Mouse (Mus musculus) adrenal gland, postnatal 14 days (tissue): Measurements from ENCODE around the gene Bcl6. TPM values are rescaled to one million over a fixed set of nuclear protein-coding genes. Genes with fewer than 3 reads are reported as not detected.

Experiments used
- DNase-seq: peaks from one replicate; pipeline ENCODE4 v3.0.0; 2021; ENCODE audit warnings: mixed read lengths
- total RNA-seq: library from RNA; stranded (reverse); gene quantifications from 2 replicates; pipeline ENCODE4 v1.2.3, GENCODE M21; 2021

Gene Bcl6
- total RNA-seq, 1 experiment from 2014 or later = 48.4 TPM

DNA sequence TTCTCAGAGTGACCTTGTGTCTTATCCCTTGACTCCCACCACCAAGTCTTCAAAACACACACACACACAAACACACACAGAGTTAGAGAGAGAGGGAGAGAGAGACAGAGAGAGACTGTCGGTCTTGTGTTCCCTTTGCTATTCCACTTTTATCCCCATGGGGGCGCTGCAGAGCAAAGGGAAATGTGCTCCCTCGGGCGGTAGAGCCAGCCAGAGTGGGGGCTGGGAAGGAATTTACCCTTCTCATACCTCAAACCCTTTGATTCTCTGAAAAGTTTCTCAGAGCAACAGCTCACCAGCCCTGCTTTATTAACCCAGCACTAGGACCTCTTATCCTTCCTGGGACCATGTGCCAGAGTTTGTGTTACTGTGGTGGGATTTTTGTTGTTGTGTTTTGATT lies 2.5 kb upstream of the Bcl6 start:
- peak; percentile 96 for DNase-seq

DNA sequence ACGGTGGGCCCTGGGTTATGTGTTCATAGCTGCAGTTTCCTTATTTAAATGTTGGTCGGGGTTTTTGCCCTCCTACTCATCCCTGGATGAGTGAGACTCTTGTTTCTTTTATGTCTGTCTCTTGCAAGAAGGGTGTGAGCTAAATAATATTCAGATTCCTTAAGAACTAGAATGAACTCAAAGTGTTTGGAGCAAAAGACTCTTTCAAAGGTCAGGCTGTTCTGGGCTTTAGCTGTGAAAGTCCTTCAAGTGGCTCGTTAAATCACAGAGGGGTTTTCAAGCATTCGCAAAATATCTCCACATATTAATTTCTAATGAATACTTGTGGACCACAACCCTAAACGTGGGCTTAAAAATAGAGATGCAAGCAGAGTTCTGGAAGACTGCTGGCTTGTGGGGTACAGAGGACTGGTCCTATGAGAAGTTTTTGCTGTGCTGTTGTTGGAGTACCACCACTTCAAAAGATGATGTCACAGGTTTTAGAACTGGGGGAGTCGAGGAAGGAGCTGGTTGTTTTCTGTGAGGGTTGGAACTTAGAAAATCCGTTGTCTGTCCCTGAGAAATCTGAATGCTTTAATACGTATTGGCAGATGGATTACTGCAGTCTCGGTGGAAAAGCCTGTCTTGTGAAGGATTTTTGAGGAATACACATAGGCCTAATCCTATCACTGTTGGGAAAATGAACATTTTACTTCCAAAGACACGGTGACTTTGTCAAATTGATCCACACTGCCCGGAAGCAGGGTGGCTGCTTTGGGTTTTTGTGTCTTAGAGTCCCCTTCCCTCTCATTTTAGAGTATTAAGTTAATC lies 1.7 kb upstream of the Bcl6 start:
- no peak for DNase-seq

DNA sequence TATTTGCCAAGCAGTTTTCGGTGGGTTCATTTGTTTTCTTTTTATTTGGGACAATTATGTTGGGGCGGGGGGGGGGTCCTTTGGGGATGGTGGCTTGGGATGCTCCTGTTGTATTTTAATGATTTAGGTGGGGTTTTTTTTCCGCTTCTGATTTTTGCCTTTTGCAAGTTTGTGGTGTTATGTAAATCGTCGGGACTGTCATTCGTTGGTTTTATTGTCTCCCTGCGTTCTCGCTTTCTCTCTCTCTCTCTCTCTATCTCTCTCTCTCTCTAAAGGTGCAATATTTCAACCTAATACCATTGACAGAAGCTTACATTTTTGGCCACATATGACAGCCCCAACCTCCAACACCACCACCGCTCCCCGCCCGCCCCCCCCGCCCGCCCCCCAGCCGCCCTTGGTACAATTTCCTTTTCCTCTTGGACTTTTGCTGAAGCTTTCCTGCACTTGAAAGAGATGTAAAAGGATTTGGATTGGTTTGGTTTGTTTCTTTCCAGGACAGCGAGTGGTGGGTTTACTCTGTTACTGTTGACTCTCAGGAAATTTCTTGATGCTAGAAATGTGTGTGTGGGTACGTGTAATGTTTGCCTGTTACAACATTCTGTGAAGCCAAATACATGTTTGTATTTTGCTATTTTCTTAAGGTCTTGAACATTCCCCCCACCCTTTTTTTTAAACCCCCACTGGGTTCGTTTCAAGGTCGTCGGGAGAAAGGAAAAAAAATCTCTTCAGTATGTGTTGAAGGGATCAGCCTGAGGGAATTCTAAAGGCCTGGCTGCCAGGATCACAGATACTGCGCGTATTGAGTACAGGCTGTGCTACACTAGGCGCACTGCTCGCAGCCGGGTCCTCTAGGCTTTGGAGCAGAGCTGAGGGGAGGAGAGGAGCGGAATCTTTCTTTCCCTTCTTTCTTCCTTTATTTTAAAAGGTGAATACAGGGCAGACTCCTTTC lies 833 bp upstream of the Bcl6 start:
- DNase-seq = peak; percentile 69

DNA sequence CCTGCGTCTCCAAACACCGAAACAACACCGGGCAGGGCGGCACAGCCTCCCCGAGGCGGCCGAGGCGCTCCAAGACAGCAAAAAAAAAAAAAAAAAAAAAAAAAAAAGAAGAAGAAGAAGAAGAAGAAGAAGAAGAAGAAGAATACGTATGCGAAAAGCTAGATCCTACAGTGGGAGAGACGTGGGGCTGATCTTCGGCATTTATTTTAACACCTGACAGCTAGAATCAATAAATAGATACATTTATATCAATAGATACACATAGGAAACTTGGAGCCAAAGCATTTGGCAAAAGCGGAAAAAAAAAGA lies 541 bp downstream of the Bcl6 start:
- no peak for DNase-seq

DNA sequence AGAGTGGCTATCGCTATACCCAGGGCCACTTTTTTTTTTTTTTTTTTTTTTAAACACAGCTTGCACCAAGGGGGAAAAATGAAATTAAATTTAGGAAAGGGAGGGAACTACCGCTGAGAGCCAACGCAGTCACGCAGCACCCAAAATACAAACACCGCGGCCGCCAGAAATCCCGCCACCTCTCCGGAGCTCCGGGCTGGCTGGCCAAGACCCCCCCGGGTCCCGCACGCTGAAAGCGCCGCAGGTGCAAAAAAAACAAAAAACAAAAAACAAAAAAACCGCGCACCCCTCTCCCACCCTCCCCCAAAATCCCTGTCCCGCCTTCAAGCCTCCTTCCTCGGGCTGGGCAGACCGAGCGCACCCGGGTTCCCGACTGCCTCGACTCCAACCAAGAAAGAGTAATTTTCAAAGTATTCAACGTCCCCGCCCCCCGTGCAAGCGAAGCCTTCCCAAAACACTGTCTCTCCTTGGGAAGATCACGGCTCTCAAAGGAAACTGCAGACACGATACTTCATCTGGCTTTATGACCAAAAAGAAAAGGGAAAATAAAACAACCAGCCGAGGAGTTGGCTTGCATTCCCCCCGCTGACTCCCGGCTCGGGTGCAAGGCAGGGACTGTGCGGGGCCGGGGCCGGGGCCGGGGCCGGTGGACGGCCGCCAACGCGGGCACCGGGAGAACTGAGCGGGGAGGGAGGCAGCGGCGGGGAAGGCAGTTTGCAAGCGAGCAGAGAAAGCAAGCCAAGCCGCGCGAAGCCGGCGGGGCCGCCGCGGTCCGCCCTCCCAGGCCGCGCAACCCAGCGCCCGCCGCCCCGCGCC lies 1.1 kb downstream of the Bcl6 start:
- peak; percentile 76 for DNase-seq

DNA sequence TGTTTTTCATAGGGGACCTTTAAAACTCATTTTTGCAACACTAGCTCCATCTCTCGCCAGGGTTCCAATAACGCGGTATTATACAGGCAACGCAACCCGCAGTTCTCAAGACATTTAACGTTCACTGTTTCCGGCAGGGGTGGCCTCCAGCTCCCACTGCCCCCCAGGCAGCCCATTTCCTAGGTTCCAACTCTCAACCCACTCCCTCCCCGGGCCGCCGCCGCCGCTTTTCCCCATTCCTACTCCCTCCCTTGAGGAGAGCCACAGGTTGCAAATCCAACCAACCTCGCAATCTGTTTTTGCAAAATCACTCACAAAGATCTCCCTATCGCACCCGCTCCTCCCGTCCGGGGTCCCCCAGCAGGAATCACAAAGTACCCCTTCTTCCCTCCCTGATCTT lies 1.8 kb downstream of the Bcl6 start:
- DNase-seq = peak; percentile 52

DNA sequence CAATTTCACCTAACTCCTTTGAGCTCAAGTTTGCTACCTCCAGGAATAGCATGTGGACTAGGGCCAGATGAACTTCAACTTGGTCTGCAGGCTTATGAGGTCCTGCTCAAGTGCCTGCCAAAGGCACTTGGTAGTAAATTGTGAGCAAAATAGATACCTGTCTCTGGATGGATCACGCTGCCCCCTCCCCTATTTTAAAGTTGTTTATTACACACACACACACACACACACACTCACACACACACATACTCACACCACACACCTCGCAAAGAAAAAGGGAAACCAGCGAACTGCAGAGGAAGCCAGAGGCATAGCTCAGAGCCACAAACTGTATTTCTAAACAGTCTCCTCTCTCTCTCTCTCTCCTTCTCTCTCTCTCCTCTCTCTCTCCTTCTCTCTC lies 2.5 kb downstream of the Bcl6 start:
- no peak for DNase-seq

DNA sequence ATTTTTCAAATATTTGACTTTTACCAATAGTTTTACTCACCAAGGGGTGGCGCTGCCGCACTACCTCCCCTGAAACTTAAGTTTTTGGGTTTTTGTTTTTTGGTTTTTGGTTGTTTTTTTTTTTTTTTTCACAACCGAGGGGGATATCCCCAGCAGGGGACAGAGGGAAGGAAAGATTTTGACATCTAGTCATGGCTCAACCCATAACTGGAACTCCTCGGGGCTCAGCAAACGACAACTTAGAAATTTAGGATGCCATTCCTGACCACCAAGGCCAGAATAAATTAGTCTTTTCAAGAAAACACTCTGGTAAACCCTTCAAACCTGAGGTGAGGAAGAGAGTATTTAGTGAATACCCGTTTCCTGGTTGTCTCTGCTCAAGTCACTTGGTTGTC lies 3.2 kb downstream of the Bcl6 start:
- DNase-seq = peak; percentile 79

DNA sequence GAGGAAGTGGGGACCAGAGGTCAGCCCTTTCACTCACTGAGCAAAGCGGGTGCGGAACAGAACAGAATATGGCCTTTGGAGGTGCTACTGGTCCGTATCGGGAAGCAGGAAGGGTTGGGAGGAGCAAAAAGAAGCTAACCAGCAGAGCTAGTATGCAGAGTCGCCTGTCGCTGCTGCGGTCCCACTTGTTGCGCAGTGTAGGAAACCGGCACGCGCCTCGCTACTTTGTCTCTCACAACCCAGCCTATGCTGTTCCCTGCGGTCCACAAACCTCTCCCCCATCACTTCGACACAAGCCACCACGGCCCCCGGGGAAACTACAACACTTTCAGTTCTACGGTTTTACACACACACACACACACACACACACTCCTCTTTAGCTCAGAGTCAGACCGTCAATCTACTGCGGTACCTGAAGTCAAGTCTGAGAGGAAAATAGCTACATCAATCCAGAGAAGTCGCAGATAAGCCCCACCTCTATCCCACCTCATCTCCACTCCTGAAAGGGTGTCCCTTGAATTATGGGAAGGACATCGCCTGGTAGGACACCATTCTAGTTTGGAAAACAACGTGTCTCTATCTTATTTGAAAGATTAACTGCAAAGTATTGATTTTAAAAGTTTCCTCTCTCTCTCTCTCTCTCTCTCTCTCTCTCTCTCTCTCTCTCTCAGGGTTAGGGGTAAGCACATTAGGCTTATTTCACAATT lies 3.7 kb downstream of the Bcl6 start:
- DNase-seq = peak; percentile 67

DNA sequence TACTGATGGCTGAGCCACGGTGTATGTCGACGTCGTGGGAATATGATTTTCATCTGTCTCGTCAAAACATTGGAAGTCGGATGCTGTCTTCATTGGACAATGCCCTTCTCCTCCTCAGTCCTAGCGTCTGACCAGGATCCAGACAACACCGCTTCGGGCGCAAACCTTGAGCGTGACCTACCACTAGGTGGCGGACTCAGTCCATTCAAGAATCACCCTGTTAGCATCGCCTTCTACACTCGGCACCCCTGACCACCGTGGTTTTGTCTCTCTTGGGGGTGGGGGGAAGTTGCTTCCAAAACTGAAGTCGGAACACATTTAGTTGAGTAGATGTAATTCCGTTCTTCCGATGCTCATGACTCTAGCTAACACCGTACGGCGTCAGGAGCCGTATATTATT lies 4.5 kb downstream of the Bcl6 start:
- peak; percentile 94 for DNase-seq

DNA sequence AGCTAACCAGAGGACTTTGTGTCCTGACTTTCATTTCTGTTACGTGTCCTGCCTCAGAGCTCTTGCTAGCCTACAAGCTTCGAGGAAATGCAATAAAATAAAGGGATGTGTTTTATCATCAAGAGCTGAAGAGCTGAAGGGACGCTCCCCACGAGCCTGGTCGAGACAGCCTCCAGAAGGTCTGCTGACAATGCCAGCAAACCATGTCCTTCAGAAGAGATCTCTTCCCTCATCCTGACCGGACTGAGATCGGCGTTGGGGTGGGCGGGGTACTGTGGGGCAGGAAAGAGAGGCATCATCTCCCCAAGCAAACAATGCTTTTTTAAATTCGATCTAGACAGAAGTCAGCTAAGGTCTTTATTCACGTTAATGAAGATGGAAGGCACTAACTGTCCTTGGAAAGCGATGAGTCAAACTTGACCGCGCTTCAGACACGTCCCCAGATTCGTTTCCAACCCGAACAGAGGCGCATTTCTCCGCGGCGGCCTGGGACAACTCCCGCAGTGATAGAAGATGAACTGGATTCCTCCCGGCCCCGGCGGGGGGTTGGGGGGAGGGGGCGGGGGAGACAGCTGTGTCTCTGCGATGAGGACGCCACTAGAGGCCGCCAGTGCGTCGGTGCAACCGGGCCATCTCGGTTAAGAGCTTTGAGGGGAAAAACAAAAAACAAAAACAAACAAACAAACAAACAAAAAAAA lies 5.6 kb downstream of the Bcl6 start:
- DNase-seq = peak; percentile 90

DNA sequence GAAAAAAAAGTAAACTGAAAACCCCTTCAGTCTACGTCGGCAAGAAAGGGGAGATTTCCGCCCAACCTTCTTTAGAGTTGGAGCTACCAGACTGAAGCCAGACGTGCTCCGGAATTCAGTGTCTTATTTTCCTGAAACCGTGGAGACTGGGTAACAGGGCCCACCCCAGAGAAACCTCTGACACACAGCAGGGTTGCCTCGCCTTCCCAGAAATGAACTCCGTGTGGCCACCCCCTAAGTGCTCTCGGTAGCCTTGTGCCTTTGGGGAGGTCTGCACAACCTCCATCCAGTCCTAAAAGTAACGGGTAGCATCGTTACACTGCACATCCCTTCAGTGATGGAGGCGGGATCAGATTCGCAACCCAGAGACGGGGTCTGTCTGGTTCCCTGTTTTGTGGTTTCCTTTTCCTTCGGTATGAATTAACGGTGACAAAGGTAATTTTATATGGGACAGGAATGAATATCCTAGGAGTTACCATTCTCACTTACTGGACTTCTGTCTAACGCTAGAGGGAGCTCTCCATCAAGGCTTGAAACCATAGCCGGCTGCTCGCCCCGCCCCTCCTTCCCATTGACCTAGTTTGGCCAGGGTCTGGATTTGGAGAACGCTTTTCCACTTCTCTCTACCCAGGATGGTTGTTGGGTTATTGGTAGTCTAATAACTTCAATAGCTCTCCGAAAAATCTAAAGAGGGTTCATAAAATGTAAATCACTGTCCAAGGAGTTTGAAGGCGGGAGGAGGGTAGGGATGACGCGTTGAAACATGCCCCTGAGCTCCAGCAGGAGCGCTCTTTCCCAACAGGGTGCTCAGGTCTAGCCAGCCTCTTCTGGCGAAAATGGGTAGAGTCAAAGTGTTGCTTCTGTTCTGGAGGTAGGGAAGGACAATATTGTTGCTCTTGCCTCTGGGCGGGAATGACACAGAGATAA lies 6.5 kb downstream of the Bcl6 start:
- DNase-seq = peak; percentile 90

DNA sequence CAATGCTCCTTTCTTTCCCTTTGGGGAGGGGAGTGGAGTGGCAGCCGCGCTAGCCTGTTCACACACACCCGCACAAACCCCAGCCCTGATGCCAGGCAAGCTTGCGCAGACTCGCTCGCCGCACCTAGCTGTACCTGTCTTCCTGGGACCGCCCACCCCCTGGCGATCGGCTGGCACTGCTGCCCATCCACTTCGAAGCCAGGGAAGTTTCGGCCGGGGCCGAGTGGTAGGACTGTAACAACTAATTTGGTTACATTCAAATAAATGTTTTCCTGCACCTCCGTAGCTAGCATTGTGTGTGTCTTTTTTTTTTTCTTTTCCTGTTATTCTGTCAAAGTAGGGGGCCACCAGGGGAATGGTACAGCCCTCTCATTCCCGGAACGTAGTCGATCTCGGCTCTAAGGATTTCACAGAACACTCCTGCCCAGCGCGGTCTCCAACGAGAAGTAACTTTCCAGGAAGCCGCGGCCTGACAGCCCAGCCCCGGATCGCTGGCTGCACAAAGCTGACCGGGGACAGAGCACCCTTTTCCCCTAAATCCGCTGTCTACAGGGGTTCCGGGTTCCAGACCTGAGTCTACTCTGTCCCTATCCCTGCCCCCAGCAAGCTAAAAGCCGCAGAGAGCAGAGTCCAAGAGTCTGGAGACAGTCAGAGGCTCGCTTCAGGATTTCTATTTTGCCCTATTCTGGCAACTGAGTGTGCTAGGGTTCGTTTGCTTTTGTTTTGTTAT lies 7.5 kb downstream of the Bcl6 start:
- DNase-seq = peak; percentile 60

DNA sequence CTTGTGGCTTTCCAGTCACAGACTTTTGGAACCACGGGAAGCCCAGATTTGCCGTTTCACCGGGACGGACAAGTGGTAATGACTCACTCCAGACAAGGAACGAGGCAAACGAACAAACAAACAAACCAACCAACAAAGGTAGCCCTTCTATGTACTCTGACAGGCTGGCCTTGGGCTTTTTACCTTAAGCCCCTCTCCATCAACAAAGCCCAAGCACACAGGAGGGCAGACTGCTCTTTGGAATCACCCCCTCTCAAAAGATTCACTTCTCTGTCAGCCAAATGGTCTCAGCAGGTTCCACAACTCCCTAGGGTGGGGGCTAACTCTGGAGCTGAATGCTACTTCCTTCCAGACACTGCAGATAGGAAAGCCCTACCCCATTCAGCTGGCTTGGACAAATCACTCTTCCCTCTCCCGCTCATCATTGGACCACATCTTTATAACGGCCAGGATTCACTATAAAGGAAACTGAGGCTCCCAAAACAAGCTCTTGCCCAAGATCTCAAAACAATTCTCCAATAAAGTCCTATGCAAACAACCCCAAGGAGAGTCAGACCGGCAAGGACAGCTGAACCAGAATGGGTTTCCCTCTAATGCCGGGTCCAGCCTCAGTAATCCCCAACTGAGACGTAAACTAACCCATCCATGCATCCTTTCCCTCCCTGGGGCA lies 8.3 kb downstream of the Bcl6 start:
- DNase-seq = no peak

DNA sequence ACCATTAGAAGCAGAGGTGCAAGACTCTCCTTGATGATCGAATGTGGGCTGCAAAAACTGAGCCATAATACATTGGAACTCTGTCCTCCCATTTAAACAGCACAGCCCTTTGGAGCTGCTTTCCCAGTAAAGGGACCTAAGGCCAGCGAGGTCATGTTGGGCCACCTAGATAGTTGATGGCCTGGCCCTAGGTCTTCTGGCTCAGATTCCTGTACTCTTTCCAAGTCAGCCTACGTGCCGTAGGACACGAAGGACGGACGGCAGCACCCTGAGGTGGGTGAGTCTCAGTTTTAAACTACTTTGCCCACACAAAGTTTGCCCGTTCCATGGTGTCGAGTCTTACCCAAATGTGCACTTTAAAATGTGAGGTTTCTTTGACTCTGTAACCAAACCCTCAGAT lies 9.2 kb downstream of the Bcl6 start:
- peak; percentile 53 for DNase-seq

DNA sequence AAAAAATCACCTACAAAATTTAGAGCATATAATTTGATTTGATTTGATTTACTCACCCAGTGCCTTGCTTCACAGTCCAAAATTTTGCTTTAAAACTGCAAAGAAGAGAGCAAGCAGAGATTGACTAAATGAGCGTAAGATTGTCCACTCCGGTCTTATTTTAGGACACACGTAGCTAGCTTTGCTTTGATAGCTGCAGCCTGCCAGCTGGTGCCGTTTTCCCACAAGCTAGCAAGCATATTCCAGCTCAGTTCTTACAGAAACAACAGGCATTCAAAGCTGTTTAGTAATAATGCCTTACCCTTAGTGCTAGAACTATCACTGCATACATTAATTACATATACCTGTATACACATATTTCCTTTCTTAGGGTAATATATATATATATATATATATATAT lies 10.2 kb downstream of the Bcl6 start:
- no peak for DNase-seq

DNA sequence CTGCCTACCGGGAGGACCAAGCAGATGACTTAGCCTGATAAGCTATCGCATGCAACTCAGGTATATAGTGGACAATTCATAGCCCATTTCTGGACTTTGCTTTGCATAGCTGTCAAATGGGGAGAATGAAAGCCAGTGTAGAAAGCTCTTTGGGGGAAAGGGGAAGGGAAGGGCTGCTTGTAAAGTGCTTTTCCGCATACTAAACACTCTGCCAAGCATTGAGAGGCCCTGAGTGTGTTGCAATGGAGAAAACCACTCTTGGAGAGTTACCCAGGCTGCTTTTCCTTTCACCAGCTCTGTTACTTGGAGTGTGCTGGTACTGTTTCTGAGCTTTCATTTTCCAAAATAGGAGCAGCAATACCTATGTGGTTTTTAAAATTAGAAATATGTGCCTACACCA lies 10.9 kb downstream of the Bcl6 start:
- DNase-seq = no peak

DNA sequence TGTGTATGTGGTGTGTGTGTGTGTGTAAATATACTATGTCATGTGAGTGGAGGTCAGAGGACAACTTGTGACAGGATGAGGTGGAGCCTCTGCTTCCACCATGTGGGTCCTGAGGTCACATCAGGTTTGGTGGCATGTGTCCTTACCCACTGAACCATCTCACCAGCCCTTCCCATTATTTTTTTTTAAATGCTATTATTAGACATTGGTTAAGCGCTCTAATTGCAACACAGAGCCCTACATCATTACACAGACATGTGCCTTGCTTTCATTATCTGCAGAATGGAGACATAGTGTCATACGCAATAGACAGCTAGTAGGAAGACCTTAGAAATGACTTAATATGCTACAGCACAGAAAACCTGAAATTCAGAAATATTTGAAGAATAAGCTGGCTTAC lies 12.5 kb downstream of the Bcl6 start:
- no peak for DNase-seq
